Mouse (Mus musculus) lung, embryonic 15.5 days (tissue): ENCODE data around the gene Pnp. TPM values are rescaled to one million over a fixed set of nuclear protein-coding genes. Genes with fewer than 3 reads are reported as not detected.
"Not testable (repeated sequence)": the region's sequence is repeated elsewhere in the genome, so short reads cannot be mapped to it uniquely, and the experiment has no call there.

Source experiments
- ATAC-seq: fragments of 200-750 bp; cut with Nextera tagmentation; 2 replicates; pipeline ENCODE4 v1.8.0; 2017; ENCODE audit warnings: moderate number of reproducible peaks, borderline replicate concordance; ENCODE audit not compliant: low FRiP score, low TSS enrichment; ENCODE audit errors: extremely low read depth
- H3K27ac ChIP-seq: fragments of 300-500 bp; sonication (generic); 2 replicates; pipeline ENCODE4 v1.5.1; 2015; ENCODE audit warnings: moderate library complexity, mild to moderate bottlenecking, inconsistent platforms
- H3K27me3 ChIP-seq: fragments of 300-500 bp; sonication (generic); 2 replicates; pipeline ENCODE4 v1.6.1; 2015; ENCODE audit warnings: inconsistent platforms
- H3K36me3 ChIP-seq: fragments of 300-500 bp; sonication (generic); 2 replicates; pipeline ENCODE4 v1.6.1; 2015; ENCODE audit warnings: inconsistent platforms
- H3K4me1 ChIP-seq: fragments of 300-500 bp; sonication (generic); 2 replicates; pipeline ENCODE4 v1.6.1; 2015; ENCODE audit warnings: inconsistent platforms
- H3K4me2 ChIP-seq: fragments of 300-500 bp; sonication (generic); 2 replicates; pipeline ENCODE4 v1.6.1; 2015; ENCODE audit warnings: inconsistent platforms, mild to moderate bottlenecking, moderate library complexity
- H3K4me3 ChIP-seq: fragments of 300-500 bp; sonication (generic); 2 replicates; pipeline ENCODE4 v1.5.1; 2015; ENCODE audit warnings: mild to moderate bottlenecking, inconsistent platforms
- H3K9ac ChIP-seq: fragments of 300-500 bp; sonication (generic); 2 replicates; pipeline ENCODE4 v1.6.1; 2015; ENCODE audit warnings: inconsistent platforms
- H3K9me3 ChIP-seq: fragments of 300-500 bp; sonication (generic); 2 replicates; pipeline ENCODE4 v1.6.1; 2016; ENCODE audit warnings: inconsistent platforms
- WGBS: fragments of 180-500 bp; shearing (Covaris S2); methylation state at CpG from one replicate; pipeline ENCODE4 v1.1.7; 2015; 5-methylcytosine and 5-hydroxymethylcytosine counted together
- polyA plus RNA-seq: library from polyadenylated mRNA; unstranded; fragments of >200 nt; fragmentation: Nextera tagmentation; extraction: Ambion mirVana; gene quantifications from 2 replicates; pipeline ENCODE4 v1.2.1, GENCODE M21; 2015

The Pnp gene
- polyA plus RNA-seq, 1 experiment from 2014 or later = 68.1 TPM

- Histone ChIP-seq H3K9ac (no peak overlapping the region), H3K9me3 (no peaks in the 10 kb centered on the region), H3K27ac (no peak overlapping the region), H3K36me3 (no peaks in the 10 kb centered on the region), H3K4me3 (no peak overlapping the region), H3K27me3 (no peaks in the 10 kb centered on the region), H3K4me2 (no peak overlapping the region), H3K4me1 (peaks cover 5% of the 10 kb centered on the region)
- 83% methylated on average over 4 of the region's 4 CpGs for WGBS
- no peak for ATAC-seq
Measured at GRCm38 (mm10) chr14:50904828-50905129, 26.1 kb upstream of the Pnp start.

GRCm38 (mm10) chr14:50905327-50905726 lies 25.6 kb upstream of the Pnp start:
- H3K9ac ChIP-seq, H3K4me1 ChIP-seq, H3K4me3 ChIP-seq, H3K9me3 ChIP-seq, H3K4me2 ChIP-seq, ATAC-seq, H3K27ac ChIP-seq, H3K36me3 ChIP-seq, H3K27me3 ChIP-seq: not testable (repeated sequence)

- H3K27ac ChIP-seq = no peak overlapping the region
- H3K9me3 ChIP-seq = no peaks in the 10 kb centered on the region
- H3K36me3 ChIP-seq = peaks cover 11% of the 10 kb centered on the region; the same call in 1 of the 2 replicates
- H3K9ac ChIP-seq = no peak overlapping the region
- WGBS = 60% methylated on average over 4 of the region's 4 CpGs
- H3K4me1 ChIP-seq = peaks cover 5% of the 10 kb centered on the region
- H3K4me2 ChIP-seq = no peak overlapping the region
- no peaks in the 10 kb centered on the region for H3K27me3 ChIP-seq
- ATAC-seq = no peak
- no peak overlapping the region for H3K4me3 ChIP-seq
Measured at GRCm38 (mm10) chr14:50908126-50908525, 22.8 kb upstream of the Pnp start.

DNA sequence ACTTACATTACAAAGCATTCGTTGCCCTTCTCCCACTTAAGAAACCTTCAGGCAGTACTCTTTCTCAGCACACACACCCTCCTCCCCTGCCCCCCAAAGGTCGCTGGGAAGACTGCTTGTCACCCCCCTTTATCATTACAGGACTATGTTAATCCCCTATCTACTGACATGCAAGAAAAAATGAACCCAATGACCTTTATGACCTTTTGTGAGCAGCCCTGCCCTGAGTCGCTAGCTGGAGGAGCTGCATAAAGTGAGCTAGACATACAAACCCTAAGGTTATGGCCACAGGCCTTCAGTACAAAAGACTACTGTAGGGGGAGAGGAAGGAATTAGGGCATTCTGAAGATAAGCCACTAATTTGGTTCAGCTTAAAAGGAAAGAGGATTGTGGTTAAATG lies 19.5 kb upstream of the Pnp start:
- no peaks in the 10 kb centered on the region for H3K4me1 ChIP-seq
- H3K36me3 ChIP-seq = peaks cover 39% of the 10 kb centered on the region
- no peaks in the 10 kb centered on the region for H3K27me3 ChIP-seq
- H3K4me2 ChIP-seq = no peak overlapping the region
- no peak overlapping the region for H3K9ac ChIP-seq
- H3K4me3 ChIP-seq = no peak overlapping the region
- WGBS = 63% methylated on average over 3 of the region's 3 CpGs
- H3K9me3 ChIP-seq = no peaks in the 10 kb centered on the region
- no peak for ATAC-seq
- H3K27ac ChIP-seq = no peak overlapping the region

- H3K4me1 ChIP-seq = peaks cover 15% of the 10 kb centered on the region
- H3K36me3 ChIP-seq = peaks cover 31% of the 10 kb centered on the region
- H3K9me3 ChIP-seq, ATAC-seq, H3K27ac ChIP-seq, H3K27me3 ChIP-seq: not testable (repeated sequence)
- peak overlapping the region; percentile 77; the same call in 1 of the 2 replicates for H3K9ac ChIP-seq
- H3K4me3 ChIP-seq = peak overlapping the region; percentile 86
- 65% methylated on average over 1 of the region's 1 CpGs for WGBS
- H3K4me2 ChIP-seq = peak overlapping the region; percentile 84
Measured at GRCm38 (mm10) chr14:50923437-50923836, 7.4 kb upstream of the Pnp start.

- Histone ChIP-seq H3K9ac (peak within 1 kb of the TSS; percentile 87), H3K27ac (peak within 1 kb of the TSS; percentile 93), H3K4me3 (peak within 1 kb of the TSS; percentile 86), H3K27me3 (no peaks in the 10 kb centered on the region), H3K4me1 (peaks cover 19% of the 10 kb centered on the region), H3K36me3 (peaks cover 41% of the 10 kb centered on the region), H3K9me3 (no peaks in the 10 kb centered on the region), H3K4me2 (peak within 1 kb of the TSS; percentile 84)
- WGBS = under 1% methylated on average over 57 of the region's 57 CpGs
- ATAC-seq = peak; percentile 96
Measured at GRCm38 (mm10) chr14:50924281-50925064, 6.4 kb upstream of the Pnp start, which contains the start of the genes Osgep and Apex1. Osgep (minus strand) TSS chr14:50924893. Apex1 (plus strand) TSS chr14:50924968.

GRCm38 (mm10) chr14:50925111-50925920 lies 5.6 kb upstream of the Pnp start:
- no peak; the same call in 1 of the 2 replicates for ATAC-seq
- peak overlapping the region; percentile 84 for H3K4me2 ChIP-seq
- peak overlapping the region; percentile 87 for H3K9ac ChIP-seq
- no peaks in the 10 kb centered on the region for H3K9me3 ChIP-seq
- H3K27ac ChIP-seq = peak overlapping the region; percentile 93
- peaks cover 39% of the 10 kb centered on the region for H3K36me3 ChIP-seq
- H3K4me1 ChIP-seq = peaks cover 27% of the 10 kb centered on the region
- H3K27me3 ChIP-seq = no peaks in the 10 kb centered on the region
- peak overlapping the region; percentile 86 for H3K4me3 ChIP-seq
- 1% methylated on average over 38 of the region's 38 CpGs for WGBS

GRCm38 (mm10) chr14:50927366-50927765 lies 3.5 kb upstream of the Pnp start:
- Histone ChIP-seq H3K27me3 (no peaks in the 10 kb centered on the region), H3K4me2 (no peak overlapping the region), H3K9ac (no peak overlapping the region), H3K4me1 (peaks cover 38% of the 10 kb centered on the region), H3K9me3 (no peaks in the 10 kb centered on the region), H3K4me3 (no peak overlapping the region), H3K27ac (no peak overlapping the region), H3K36me3 (peaks cover 35% of the 10 kb centered on the region)
- 80% methylated on average over 3 of the region's 3 CpGs for WGBS
- ATAC-seq = no peak

GRCm38 (mm10) chr14:50929951-50930350 lies 931 bp upstream of the Pnp start:
- WGBS = 16% methylated on average over 10 of the region's 10 CpGs
- Histone ChIP-seq H3K36me3 (peaks cover 35% of the 10 kb centered on the region), H3K4me1 (peaks cover 32% of the 10 kb centered on the region), H3K4me3 (peak overlapping the region; percentile 99), H3K4me2 (peak overlapping the region; percentile 84), H3K9ac (peak overlapping the region; percentile 97), H3K27ac (peak overlapping the region; percentile 90), H3K9me3 (no peaks in the 10 kb centered on the region), H3K27me3 (no peaks in the 10 kb centered on the region)
- ATAC-seq = no peak

DNA sequence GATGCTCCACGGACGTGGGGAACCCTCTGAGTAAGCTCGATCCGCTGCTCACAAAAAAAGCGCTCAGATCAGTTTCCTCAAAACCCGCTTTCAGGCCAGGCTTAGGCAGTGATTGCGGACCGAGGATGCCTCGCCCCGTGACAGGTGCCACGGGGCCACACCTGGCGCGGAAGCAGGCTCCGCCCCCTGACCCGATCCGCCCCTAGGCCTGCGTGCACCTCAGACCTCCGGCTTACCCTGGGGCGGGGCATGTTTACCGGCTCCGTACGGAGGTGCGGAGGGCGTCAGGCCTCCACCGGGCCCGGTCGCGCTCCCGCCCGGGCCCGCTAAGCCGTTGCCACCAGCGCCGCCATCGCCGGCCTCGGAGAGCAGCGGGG lies 517 bp upstream of the Pnp start:
- Histone ChIP-seq H3K27ac (peak overlapping the region; percentile 90), H3K4me2 (peak overlapping the region; percentile 84), H3K4me1 (peaks cover 32% of the 10 kb centered on the region), H3K9me3 (no peaks in the 10 kb centered on the region), H3K9ac (peak overlapping the region; percentile 97), H3K4me3 (peak overlapping the region; percentile 99), H3K36me3 (peaks cover 35% of the 10 kb centered on the region), H3K27me3 (no peaks in the 10 kb centered on the region)
- under 1% methylated on average over 38 of the region's 38 CpGs for WGBS
- ATAC-seq = peak; percentile 50

DNA sequence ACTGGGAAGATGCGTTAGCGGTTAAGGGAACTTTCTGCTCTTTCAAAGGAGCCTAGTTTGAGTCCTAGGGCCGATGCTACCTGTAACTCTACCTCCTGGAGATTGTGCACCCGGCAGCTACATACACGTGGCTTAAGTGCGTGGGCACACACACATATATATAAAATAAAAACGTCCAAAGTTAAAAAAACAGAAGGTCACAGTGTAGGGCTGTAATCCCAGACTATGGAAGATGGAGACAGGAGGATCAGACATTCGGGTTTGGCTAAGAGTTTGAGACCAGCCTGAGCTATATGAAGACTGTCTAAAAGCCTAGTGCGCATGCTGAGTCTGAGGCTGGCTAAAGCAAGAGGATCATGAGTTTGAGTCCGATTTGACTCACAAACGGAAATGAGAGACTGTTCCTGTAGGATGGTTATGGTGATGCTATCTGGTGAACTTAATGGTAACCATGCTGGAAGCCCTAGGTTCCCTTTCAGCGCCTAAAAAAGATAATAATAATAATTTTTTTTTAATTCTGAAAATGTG lies 675 bp downstream of the Pnp start:
- WGBS = 10% methylated on average over 12 of the region's 12 CpGs
- Histone ChIP-seq H3K27ac (peak overlapping the region; percentile 90), H3K4me2 (peak overlapping the region; percentile 71), H3K4me1 (peaks cover 23% of the 10 kb centered on the region), H3K36me3 (peaks cover 29% of the 10 kb centered on the region), H3K9me3 (no peaks in the 10 kb centered on the region), H3K9ac (peak overlapping the region; percentile 36), H3K4me3 (peak overlapping the region; percentile 99), H3K27me3 (no peaks in the 10 kb centered on the region)
- ATAC-seq = no peak

GRCm38 (mm10) chr14:50936649-50937048 lies 5.8 kb downstream of the Pnp start:
- H3K27me3 ChIP-seq = peaks cover 7% of the 10 kb centered on the region; the same call in 1 of the 2 replicates
- H3K4me2 ChIP-seq = no peak overlapping the region
- H3K9ac ChIP-seq = no peak overlapping the region
- no peak overlapping the region for H3K27ac ChIP-seq
- H3K4me1 ChIP-seq = peaks cover 6% of the 10 kb centered on the region; the same call in 1 of the 2 replicates
- no peaks in the 10 kb centered on the region for H3K36me3 ChIP-seq
- H3K9me3 ChIP-seq = no peaks in the 10 kb centered on the region
- H3K4me3 ChIP-seq = no peak overlapping the region
- no peak for ATAC-seq
- WGBS = 34% methylated on average over 1 of the region's 1 CpGs
